Mouse (Mus musculus) hindbrain, embryonic 16.5 days (tissue): ENCODE data around the gene Ccrl2. TPM values are rescaled to one million over a fixed set of nuclear protein-coding genes. Genes with fewer than 3 reads are reported as not detected.

Source experiments
- ATAC-seq: fragments of 200-750 bp; cut with Nextera tagmentation; 2 replicates; pipeline ENCODE4 v1.8.0; 2017; ENCODE audit warnings: moderate TSS enrichment, moderate library complexity
- H3K27ac ChIP-seq: fragments of 300-500 bp; sonication (generic); 2 replicates; pipeline ENCODE4 v1.5.1; 2014; ENCODE audit warnings: low read depth, mild to moderate bottlenecking, control low read depth, low read length, moderate library complexity
- H3K27me3 ChIP-seq: fragments of 300-500 bp; sonication (generic); replicated peaks from 2 replicates; pipeline ENCODE4 v1.6.1; 2014; ENCODE audit warnings: low read length; ENCODE audit not compliant: control insufficient read depth, insufficient read depth
- H3K36me3 ChIP-seq: fragments of 300-500 bp; sonication (generic); 2 replicates; pipeline ENCODE4 v1.6.1; 2014; ENCODE audit warnings: mild to moderate bottlenecking, low read length, moderate library complexity, mixed read lengths; ENCODE audit not compliant: control insufficient read depth, insufficient read depth
- H3K4me1 ChIP-seq: fragments of 300-500 bp; sonication (generic); 2 replicates; pipeline ENCODE4 v1.6.1; 2014; ENCODE audit warnings: low read depth, low read length; ENCODE audit not compliant: control insufficient read depth, insufficient read depth
- H3K4me2 ChIP-seq: fragments of 300-500 bp; sonication (generic); 2 replicates; pipeline ENCODE4 v1.6.1; 2014; ENCODE audit warnings: mild to moderate bottlenecking, low read length, control low read depth, moderate library complexity
- H3K4me3 ChIP-seq: fragments of 300-500 bp; sonication (generic); 2 replicates; pipeline ENCODE4 v1.5.1; 2014; ENCODE audit warnings: mild to moderate bottlenecking, low read length, control low read depth, moderate library complexity
- H3K9ac ChIP-seq: fragments of 300-500 bp; sonication (generic); 2 replicates; pipeline ENCODE4 v1.6.1; 2014; ENCODE audit warnings: low read depth, mild to moderate bottlenecking, control low read depth, low read length, moderate library complexity
- H3K9me3 ChIP-seq: fragments of 300-500 bp; sonication (generic); 2 replicates; pipeline ENCODE4 v1.6.1; 2014; ENCODE audit warnings: mild to moderate bottlenecking, low read length, moderate library complexity; ENCODE audit not compliant: control insufficient read depth
- WGBS: fragments of 180-500 bp; shearing (Covaris S2); extraction: QIAGEN DNeasy Blood & Tissue Kit; methylation state at CpG from one replicate; pipeline ENCODE4 v1.1.7; 2014; 5-methylcytosine and 5-hydroxymethylcytosine counted together
- polyA plus RNA-seq: library from polyadenylated mRNA; unstranded; fragments of >200 nt; fragmentation: Nextera tagmentation; extraction: Ambion mirVana; gene quantifications from 2 replicates; pipeline ENCODE4 v1.2.1, GENCODE M21; 2015

Ccrl2 gene
- polyA plus RNA-seq, 1 experiment from 2014 or later: 0.86 TPM

GRCm38 (mm10) chr9:111054923-111055322 is 2.4 kb downstream of the Ccrl2 start:
- ATAC-seq: no peak

GRCm38 (mm10) chr9:111048452-111048851 is 8.9 kb downstream of the Ccrl2 start:
- Histone ChIP-seq H3K4me1 (no peaks in the 10 kb centered on the region), H3K27ac (no peak overlapping the region), H3K36me3 (no peaks in the 10 kb centered on the region), H3K27me3 (no peaks in the 10 kb centered on the region), H3K4me2 (no peak overlapping the region), H3K9me3 (no peaks in the 10 kb centered on the region), H3K9ac (no peak overlapping the region), H3K4me3 (no peak overlapping the region)
- ATAC-seq: no peak
- WGBS: 82% methylated on average over 3 of the region's 3 CpGs

More at GRCm38 (mm10) chr9:111054923-111055322, 2.4 kb downstream of the Ccrl2 start:
- H3K27me3 ChIP-seq: no peaks in the 10 kb centered on the region
- WGBS: 88% methylated on average over 9 of the region's 9 CpGs
- no peak overlapping the region for H3K27ac ChIP-seq
- H3K4me2 ChIP-seq: no peak overlapping the region
- no peaks in the 10 kb centered on the region for H3K9me3 ChIP-seq
- no peak overlapping the region for H3K4me3 ChIP-seq
- H3K4me1 ChIP-seq: no peaks in the 10 kb centered on the region
- H3K9ac ChIP-seq: no peak overlapping the region
- no peaks in the 10 kb centered on the region for H3K36me3 ChIP-seq

- Histone ChIP-seq H3K27me3 (no peaks in the 10 kb centered on the region), H3K4me1 (no peaks in the 10 kb centered on the region), H3K9ac (no peak overlapping the region), H3K4me3 (no peak overlapping the region), H3K27ac (no peak overlapping the region), H3K9me3 (no peaks in the 10 kb centered on the region), H3K36me3 (no peaks in the 10 kb centered on the region), H3K4me2 (no peak overlapping the region)
- no peak for ATAC-seq
- 96% methylated on average over 5 of the region's 5 CpGs for WGBS
These were observed 10.1 kb downstream of the Ccrl2 start for GRCm38 (mm10) chr9:111047266-111047665.

GRCm38 (mm10) chr9:111046222-111046621 is 11.1 kb downstream of the Ccrl2 start:
- Histone ChIP-seq H3K4me3 (no peak overlapping the region), H3K4me1 (no peaks in the 10 kb centered on the region), H3K27ac (no peak overlapping the region), H3K27me3 (no peaks in the 10 kb centered on the region), H3K9ac (no peak overlapping the region), H3K9me3 (no peaks in the 10 kb centered on the region), H3K36me3 (no peaks in the 10 kb centered on the region), H3K4me2 (no peak overlapping the region)
- ATAC-seq: no peak
- 80% methylated on average over 3 of the region's 3 CpGs for WGBS

GRCm38 (mm10) chr9:111042266-111042665 is 15.1 kb downstream of the Ccrl2 start:
- H3K4me2 ChIP-seq: no peak overlapping the region
- 94% methylated on average over 5 of the region's 5 CpGs for WGBS
- H3K27me3 ChIP-seq: no peaks in the 10 kb centered on the region
- no peaks in the 10 kb centered on the region for H3K4me1 ChIP-seq
- no peaks in the 10 kb centered on the region for H3K9me3 ChIP-seq
- H3K36me3 ChIP-seq: no peaks in the 10 kb centered on the region
- ATAC-seq: no peak
- H3K9ac ChIP-seq: no peak overlapping the region
- H3K4me3 ChIP-seq: no peak overlapping the region
- H3K27ac ChIP-seq: no peak overlapping the region

- Histone ChIP-seq H3K36me3 (no peaks in the 10 kb centered on the region), H3K27ac (no peak overlapping the region), H3K9ac (no peak overlapping the region), H3K4me1 (no peaks in the 10 kb centered on the region), H3K4me2 (no peak overlapping the region), H3K9me3 (no peaks in the 10 kb centered on the region), H3K4me3 (no peak overlapping the region), H3K27me3 (no peaks in the 10 kb centered on the region)
- 87% methylated on average over 4 of the region's 4 CpGs for WGBS
- no peak for ATAC-seq
These were observed 17.4 kb downstream of the Ccrl2 start for GRCm38 (mm10) chr9:111039966-111040365.

- no peak for ATAC-seq
- Histone ChIP-seq H3K9ac (no peak overlapping the region), H3K27ac (no peak overlapping the region), H3K4me1 (no peaks in the 10 kb centered on the region), H3K4me3 (no peak overlapping the region), H3K9me3 (no peaks in the 10 kb centered on the region), H3K36me3 (no peaks in the 10 kb centered on the region), H3K4me2 (no peak overlapping the region), H3K27me3 (no peaks in the 10 kb centered on the region)
- 89% methylated on average over 4 of the region's 4 CpGs for WGBS
These were observed 23.6 kb downstream of the Ccrl2 start for GRCm38 (mm10) chr9:111033717-111034116.

- Histone ChIP-seq H3K27me3 (no peaks in the 10 kb centered on the region), H3K9ac (no peak overlapping the region), H3K4me3 (no peak overlapping the region), H3K36me3 (no peaks in the 10 kb centered on the region), H3K9me3 (no peaks in the 10 kb centered on the region), H3K4me1 (no peaks in the 10 kb centered on the region), H3K4me2 (no peak overlapping the region), H3K27ac (no peak overlapping the region)
- ATAC-seq: no peak
- WGBS: 90% methylated on average over 10 of the region's 10 CpGs
These were observed 30.5 kb downstream of the Ccrl2 start for GRCm38 (mm10) chr9:111026791-111027190.

- Histone ChIP-seq H3K36me3 (no peaks in the 10 kb centered on the region), H3K4me3 (no peak within 1 kb of the TSS), H3K9me3 (no peaks in the 10 kb centered on the region)
These were observed 38.3 kb downstream of the Ccrl2 start, which contains the start of gene Ltf for GRCm38 (mm10) chr9:111019022-111019421. TSS of gene Ltf (plus strand) at chr9:111019271.

GRCm38 (mm10) chr9:111015658-111016057 is 41.7 kb downstream of the Ccrl2 start:
- Histone ChIP-seq H3K9ac (no peak overlapping the region), H3K4me2 (no peak overlapping the region), H3K4me1 (no peaks in the 10 kb centered on the region), H3K27me3 (no peaks in the 10 kb centered on the region), H3K36me3 (no peaks in the 10 kb centered on the region), H3K4me3 (no peak overlapping the region), H3K27ac (no peak overlapping the region), H3K9me3 (no peaks in the 10 kb centered on the region)
- no peak for ATAC-seq
- 85% methylated on average over 4 of the region's 4 CpGs for WGBS

More at GRCm38 (mm10) chr9:111019022-111019421, 38.3 kb downstream of the Ccrl2 start, which contains the start of gene Ltf:
- H3K27ac ChIP-seq: no peak within 1 kb of the TSS
- H3K4me1 ChIP-seq: no peaks in the 10 kb centered on the region
- H3K27me3 ChIP-seq: no peaks in the 10 kb centered on the region
- H3K4me2 ChIP-seq: no peak within 1 kb of the TSS
- H3K9ac ChIP-seq: no peak within 1 kb of the TSS
- no peak for ATAC-seq
- 83% methylated on average over 5 of the region's 5 CpGs for WGBS
